9 mouse cellular contexts compared by ENCODE assay signal in the genomic region with DNA sequence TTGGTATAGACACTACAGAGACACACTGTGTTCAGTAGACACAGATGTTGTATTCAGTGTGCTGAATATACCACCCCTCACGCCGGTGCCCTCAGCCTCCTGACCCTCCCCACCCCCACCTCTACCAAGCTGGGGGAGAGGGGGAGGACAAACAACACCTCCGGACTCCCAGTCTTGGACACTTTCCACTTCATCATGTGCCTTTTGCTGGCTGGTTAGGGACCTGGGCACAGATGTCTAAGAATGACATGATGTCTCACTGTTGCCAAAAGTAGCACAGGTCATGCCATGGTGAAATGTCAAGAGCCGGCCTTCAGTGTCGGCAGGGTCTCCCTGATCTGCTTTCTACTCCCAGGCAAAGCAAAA. TPM values are rescaled to one million over a fixed set of nuclear protein-coding genes. Genes with fewer than 3 reads are reported as not detected.
DNase-seq lines count a peak whose midpoint lies in the region; ATAC-seq and TF ChIP-seq lines count a peak whose summit lies in the region.
"Had no signal": no experiment of that assay in that cellular context is flagged by ENCODE, and none has a peak within 500 bp of the region (broad histone marks: within the 10 kb centered on the region; RNA-seq: fewer than 3 reads in every experiment).

No protein-coding gene starts in this region.

- WGBS in kidney, adult 2 months, result 21% methylated on average over 5 of the region's 5 CpGs
- WGBS in embryonic facial prominence, embryonic 14.5 days, result 11% methylated on average over 5 of the region's 5 CpGs
- WGBS in limb, embryonic 11.5 days, result 23% methylated on average over 5 of the region's 5 CpGs

- no peaks in the 10 kb centered on the region for H3K27me3 ChIP-seq in kidney, adult 2 months (replicated peaks; ENCODE audit: control insufficient read depth, insufficient read depth, low read length)
- no peaks in the 10 kb centered on the region for H3K27me3 ChIP-seq in embryonic facial prominence, embryonic 14.5 days (replicated peaks; ENCODE audit: control insufficient read depth, insufficient read depth, low read length)
- H3K27me3 ChIP-seq in limb, embryonic 11.5 days (ENCODE audit: control insufficient read depth, insufficient read depth, low read length), result no peaks in the 10 kb centered on the region

- no peak overlapping the region for H3K4me2 ChIP-seq in embryonic facial prominence, embryonic 14.5 days (ENCODE audit: low read depth, low read length)
- no peak overlapping the region for H3K4me2 ChIP-seq in limb, embryonic 11.5 days (ENCODE audit: low read depth, severe bottlenecking)

- ATAC-seq in embryonic facial prominence, embryonic 14.5 days (ENCODE audit: low read depth), result no peak
- no peak for ATAC-seq in limb, embryonic 11.5 days (ENCODE audit: insufficient number of reproducible peaks, low FRiP score, low TSS enrichment, low read depth)

- no peak for TF ChIP-seq POLR2A in kidney, adult 2 months (IDR thresholded peaks at IDR 0.05; ENCODE audit: low read depth, low read length)

- no peak overlapping the region for H3K27ac ChIP-seq in kidney, adult 2 months (ENCODE audit: insufficient read depth, low read depth, low read length)
- H3K27ac ChIP-seq in embryonic facial prominence, embryonic 14.5 days (replicated peaks; ENCODE audit: low read depth, low read length), result peak overlapping the region; percentile 93
- H3K27ac ChIP-seq in limb, embryonic 11.5 days (replicated peaks; ENCODE audit: low read depth, low read length), result peak overlapping the region; percentile 96

- no peak for TF ChIP-seq CTCF in kidney, adult 2 months (conservative IDR thresholded peaks at IDR 0.05; ENCODE audit: insufficient read depth, insufficient read length, low read depth, low read length)

- H3K9me3 ChIP-seq in embryonic facial prominence, embryonic 14.5 days (ENCODE audit: control insufficient read depth, low read length), result no peaks in the 10 kb centered on the region
- H3K9me3 ChIP-seq in limb, embryonic 11.5 days (ENCODE audit: control insufficient read depth, low read length), result no peaks in the 10 kb centered on the region

- H3K4me1 ChIP-seq in kidney, adult 2 months (ENCODE audit: control insufficient read depth, insufficient read depth, low read length), result peaks cover 8% of the 10 kb centered on the region; the same call in 1 of the 2 replicates
- H3K4me1 ChIP-seq in embryonic facial prominence, embryonic 14.5 days (ENCODE audit: control insufficient read depth, insufficient read depth, low read length), result peaks cover 38% of the 10 kb centered on the region
- H3K4me1 ChIP-seq in limb, embryonic 11.5 days (ENCODE audit: control insufficient read depth, insufficient read depth, low read length), result peaks cover 39% of the 10 kb centered on the region

- H3K9ac ChIP-seq in embryonic facial prominence, embryonic 14.5 days (ENCODE audit: low read depth, low read length), result no peak overlapping the region
- H3K9ac ChIP-seq in limb, embryonic 11.5 days (ENCODE audit: low read length), result no peak overlapping the region

- peak; percentile 32 for DNase-seq in kidney, adult 2 months
- DNase-seq in kidney, postnatal 14 days, result no peak
- peak; percentile 48 for DNase-seq in embryo, embryonic 11 days
- no peak for DNase-seq in embryonic facial prominence, embryonic 14.5 days (ENCODE audit: low spot score)
- DNase-seq in limb, embryonic 11.5 days (ENCODE audit: low spot score), result no peak
- no peak for DNase-seq in thymus, postnatal 10 days (ENCODE audit: low spot score in 2 of 2)
- DNase-seq in layer of hippocampus, postnatal 14 days (ENCODE audit: low spot score in 2 of 2), result no peak
- DNase-seq: thymus, postnatal 36 days had no signal

- H3K4me3 ChIP-seq in kidney, adult 2 months (ENCODE audit: insufficient read depth, low read depth, low read length), result no peak overlapping the region
- no peak overlapping the region for H3K4me3 ChIP-seq in embryonic facial prominence, embryonic 14.5 days (ENCODE audit: low read depth, low read length)
- no peak overlapping the region for H3K4me3 ChIP-seq in limb, embryonic 11.5 days (ENCODE audit: low read depth, low read length)

- H3K36me3 ChIP-seq in kidney, adult 2 months (ENCODE audit: control insufficient read depth, insufficient read depth, low read length), result no peaks in the 10 kb centered on the region
- no peaks in the 10 kb centered on the region for H3K36me3 ChIP-seq in embryonic facial prominence, embryonic 14.5 days (ENCODE audit: control insufficient read depth, insufficient read depth, low read length)
- no peaks in the 10 kb centered on the region for H3K36me3 ChIP-seq in limb, embryonic 11.5 days (ENCODE audit: control insufficient read depth, insufficient read depth, low read length)

RNA-seq across cellular contexts. Expression of gene Shisal2a, which starts 19.1 kb away (rescaled TPM):
- polyA plus RNA-seq in kidney, adult 2 months (2012; rRNA removed), result 0.25 TPM in 1 of 2 replicates, not detected in the other
- 3.9 and 4.7 TPM in 2 replicates for polyA plus RNA-seq in embryonic facial prominence, embryonic 14.5 days (2014; fragmentation: Nextera tagmentation; extraction: Ambion mirVana)
- polyA plus RNA-seq in limb, embryonic 11.5 days (2014; fragmentation: Nextera tagmentation; extraction: Ambion mirVana), result 6.8 and 8.6 TPM in 2 replicates
- not detected for total RNA-seq in layer of hippocampus, postnatal 14 days (2021)
- total RNA-seq: neutrophil, adult 5-6 weeks had no signal

RNA-seq across cellular contexts. Expression of gene Coa7, which starts 36.2 kb away (rescaled TPM):
- 15.7 and 21.2 TPM in 2 replicates for polyA plus RNA-seq in kidney, adult 2 months (2012; rRNA removed)
- polyA plus RNA-seq in embryonic facial prominence, embryonic 14.5 days (2014; fragmentation: Nextera tagmentation; extraction: Ambion mirVana), result 39.5 and 40.2 TPM in 2 replicates
- polyA plus RNA-seq in limb, embryonic 11.5 days (2014; fragmentation: Nextera tagmentation; extraction: Ambion mirVana), result 56.3 and 60.7 TPM in 2 replicates
- total RNA-seq in layer of hippocampus, postnatal 14 days (2021), result 10 to 100 TPM; 29.7 to 33.4 TPM

RNA-seq across cellular contexts. Expression of gene Gpx7, which starts 42.7 kb away (rescaled TPM):
- polyA plus RNA-seq in kidney, adult 2 months (2012; rRNA removed), result 6.2 and 7.5 TPM in 2 replicates
- 124 and 127 TPM in 2 replicates for polyA plus RNA-seq in embryonic facial prominence, embryonic 14.5 days (2014; fragmentation: Nextera tagmentation; extraction: Ambion mirVana)
- polyA plus RNA-seq in limb, embryonic 11.5 days (2014; fragmentation: Nextera tagmentation; extraction: Ambion mirVana), result 51.7 and 53.6 TPM in 2 replicates
- 1 to 10 TPM; 7.4 to 8.0 TPM for total RNA-seq in layer of hippocampus, postnatal 14 days (2021)

Comparison
In these comparisons a context has a peak if more than half of its experiments do, and no peak if none do; other contexts are left out.
1. DNase-seq: peak in kidney, adult 2 months (single experiment) and embryo, embryonic 11 days (single experiment); none in kidney, postnatal 14 days (single experiment), embryonic facial prominence, embryonic 14.5 days (single experiment), limb, embryonic 11.5 days (single experiment), thymus, postnatal 10 days (0 of 2) and layer of hippocampus, postnatal 14 days (0 of 2).